Mouse (Mus musculus) lung, postnatal 25 days (tissue): Measurements from ENCODE around the gene Rrp1.
"Not testable (repeated sequence)": the region's sequence is repeated elsewhere in the genome, so short reads cannot be mapped to it uniquely, and the experiment has no call there.

Experiments used
- DNase-seq: peaks from one replicate; pipeline ENCODE4 v3.0.0; 2022; ENCODE audit warnings: low spot score

Gene Rrp1

DNA sequence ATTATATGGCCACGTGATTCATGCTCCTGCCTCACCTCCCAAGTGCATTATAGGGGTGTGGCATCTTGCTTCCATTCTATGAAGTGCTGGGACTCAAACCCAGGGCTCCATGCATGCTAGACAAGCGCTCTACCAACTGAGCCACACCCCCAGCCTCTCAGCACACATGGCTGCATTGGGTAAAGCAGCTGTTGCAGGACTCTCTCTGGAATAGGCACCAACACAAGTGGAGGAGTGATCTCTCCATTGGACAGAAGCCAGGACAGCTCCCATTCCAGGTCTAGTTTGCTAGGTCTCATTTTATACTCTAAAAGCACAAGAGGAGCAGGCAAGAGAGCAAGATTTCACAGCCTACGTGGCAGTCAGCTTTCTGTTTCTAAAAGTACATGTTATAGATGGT is 29.3 kb downstream of the Rrp1 start:
- DNase-seq = no peak

GRCm38 (mm10) chr10:78378516-78378915 is 34.3 kb downstream of the Rrp1 start:
- no peak for DNase-seq

DNA sequence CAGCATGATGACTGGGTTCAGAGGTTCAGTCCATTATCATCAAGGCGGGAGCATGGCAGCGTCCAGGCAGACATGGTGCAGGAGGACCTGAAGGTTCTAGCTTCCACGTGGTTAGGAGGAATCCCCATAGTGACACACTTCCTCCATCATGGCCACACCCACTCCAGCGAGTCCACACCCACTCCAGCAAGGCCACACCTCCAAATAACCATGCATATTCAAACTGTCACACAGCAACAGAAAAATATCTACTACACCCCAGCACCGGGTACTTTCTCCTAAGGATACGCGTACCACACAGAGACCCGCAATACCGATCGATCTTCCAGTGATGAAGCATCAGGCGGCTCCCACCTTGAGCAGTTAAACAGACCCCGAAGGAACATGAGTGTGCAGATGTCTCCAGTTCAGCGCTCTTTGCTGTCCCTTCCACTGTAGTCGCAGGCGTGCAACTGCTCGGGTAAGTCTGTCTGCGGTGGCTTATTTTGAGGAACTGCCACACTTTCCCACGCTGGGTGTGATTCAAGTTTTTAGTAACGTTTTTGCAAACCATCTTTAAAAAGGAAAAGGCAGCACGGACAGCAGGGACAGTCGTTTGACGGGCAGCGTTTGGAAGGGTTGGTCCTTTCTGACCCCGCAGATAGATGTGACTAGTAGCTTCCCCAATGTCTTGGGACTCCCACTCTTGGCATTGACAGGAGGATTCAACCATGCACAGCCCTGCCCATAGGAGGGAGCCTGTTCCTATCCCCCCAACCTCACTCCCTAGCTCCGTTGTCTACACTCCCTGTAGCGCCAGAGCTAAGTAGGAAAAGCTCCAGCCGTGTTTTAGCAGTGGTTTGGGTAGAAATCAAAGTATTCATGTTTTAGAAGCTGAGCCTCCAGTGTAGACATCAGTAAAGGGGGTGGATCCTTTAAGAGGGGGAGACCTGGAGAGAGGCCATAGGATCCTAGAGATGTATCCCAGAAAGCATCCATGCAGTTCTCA is 39.9 kb downstream of the Rrp1 start:
- DNase-seq = no peak

DNA sequence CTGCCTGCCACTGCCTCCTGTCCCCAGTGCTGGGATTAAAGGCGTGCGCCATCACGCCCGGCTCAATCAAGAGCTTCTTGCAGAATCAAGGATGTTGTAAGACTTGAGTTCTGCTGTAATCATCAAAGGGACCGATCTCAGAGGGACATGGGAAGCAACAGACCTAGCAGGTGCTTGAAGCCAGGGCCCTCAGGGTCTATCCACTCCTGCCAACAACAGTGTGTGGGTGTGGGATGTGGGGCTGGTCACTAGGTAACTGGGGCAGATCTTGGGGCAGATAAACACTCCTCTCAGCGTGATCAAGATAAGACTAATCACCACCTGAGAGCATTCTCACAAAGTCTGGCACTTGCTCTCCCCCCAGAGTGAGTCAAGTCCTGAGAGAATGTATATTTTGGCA is 41.1 kb downstream of the Rrp1 start:
- peak; percentile 28 for DNase-seq

DNA sequence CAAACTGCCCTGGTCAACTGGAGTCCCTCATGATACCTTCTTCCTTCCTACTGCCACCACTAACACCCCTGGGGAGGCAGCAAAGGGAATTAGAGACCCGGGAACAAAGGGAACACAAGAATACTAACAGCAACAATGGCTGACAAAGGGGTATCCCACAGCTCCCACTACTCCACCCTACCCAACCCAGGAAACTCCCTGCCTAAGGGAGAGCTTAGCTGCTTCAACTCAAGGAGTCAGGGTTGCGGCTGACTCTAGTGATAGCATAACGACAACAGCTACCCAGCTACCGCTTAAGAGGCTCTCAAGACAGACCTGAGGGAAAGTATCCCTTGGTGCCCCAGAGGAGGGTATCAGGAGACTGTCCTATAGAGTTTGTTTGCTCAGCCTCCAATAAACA is 45.3 kb downstream of the Rrp1 start:
- no peak for DNase-seq

- DNase-seq = no peak
These were observed 46.0 kb downstream of the Rrp1 start for GRCm38 (mm10) chr10:78366851-78367312.

- DNase-seq = no peak
These were observed 46.5 kb downstream of the Rrp1 start for GRCm38 (mm10) chr10:78366195-78366834.

GRCm38 (mm10) chr10:78365555-78365954 is 47.3 kb downstream of the Rrp1 start:
- DNase-seq = no peak

GRCm38 (mm10) chr10:78364106-78364505 is 48.7 kb downstream of the Rrp1 start:
- peak; percentile 28 for DNase-seq

DNA sequence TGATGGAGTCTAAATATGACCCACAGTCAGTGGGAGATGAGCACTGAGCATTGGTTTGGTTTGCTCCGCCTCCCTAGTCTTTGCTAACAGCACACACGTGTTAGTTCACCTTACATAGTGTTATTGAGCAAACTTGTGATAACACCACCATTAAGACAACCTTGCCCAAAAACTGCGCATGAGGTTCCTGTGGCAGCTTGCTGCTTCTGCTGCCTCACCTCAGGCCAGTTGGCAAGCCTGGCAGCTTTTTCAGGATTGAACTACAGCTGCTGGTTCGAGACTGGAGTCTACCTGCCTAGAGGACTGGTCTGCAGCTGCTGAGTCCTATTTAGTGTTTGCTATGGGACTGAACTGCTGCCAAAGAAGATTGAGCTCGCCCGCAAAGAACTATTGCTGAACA is 49.5 kb downstream of the Rrp1 start:
- DNase-seq = no peak

- no peak for DNase-seq
These were observed 50.9 kb downstream of the Rrp1 start for GRCm38 (mm10) chr10:78361951-78362350.

GRCm38 (mm10) chr10:78360290-78360711 is 52.5 kb downstream of the Rrp1 start:
- no peak for DNase-seq

DNA sequence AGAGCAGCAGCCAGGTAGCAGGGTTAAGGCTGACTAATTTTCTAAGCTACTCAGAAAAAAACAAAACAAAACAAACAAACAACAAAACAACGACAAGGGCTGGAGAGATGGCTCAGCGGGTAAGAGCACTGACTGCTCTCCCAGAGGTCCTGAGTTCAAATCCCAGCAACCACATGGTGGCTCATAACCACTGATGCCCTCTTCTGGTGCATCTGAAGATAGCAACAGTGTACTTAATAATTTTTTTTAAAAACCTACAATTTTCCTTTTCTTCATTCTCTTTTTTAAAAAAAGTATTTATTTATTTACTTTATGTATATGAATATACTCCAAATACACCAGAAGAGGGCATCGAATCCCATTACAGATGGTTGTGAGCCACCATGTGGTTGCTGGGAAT is 53.8 kb downstream of the Rrp1 start:
- DNase-seq = not testable (repeated sequence)

DNA sequence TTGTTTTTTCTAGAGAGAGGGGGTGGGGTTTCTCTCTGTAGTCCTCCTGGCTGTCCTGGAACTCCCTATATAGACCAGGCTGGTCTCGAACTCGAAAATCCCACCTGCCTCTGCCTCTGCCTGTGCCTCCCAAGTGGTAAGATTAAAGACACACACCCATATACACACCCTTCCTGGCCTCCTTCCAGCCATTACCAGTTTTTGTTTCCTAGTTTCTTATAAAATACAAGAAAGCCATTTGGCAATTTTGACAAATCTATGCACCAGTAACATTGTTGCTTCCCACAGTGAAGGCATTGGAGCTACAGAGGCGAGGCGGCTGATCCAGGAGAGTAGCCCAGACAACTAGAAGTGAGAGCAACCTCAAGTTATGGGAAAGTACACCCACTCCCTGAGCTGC is 54.6 kb downstream of the Rrp1 start:
- DNase-seq = no peak

DNA sequence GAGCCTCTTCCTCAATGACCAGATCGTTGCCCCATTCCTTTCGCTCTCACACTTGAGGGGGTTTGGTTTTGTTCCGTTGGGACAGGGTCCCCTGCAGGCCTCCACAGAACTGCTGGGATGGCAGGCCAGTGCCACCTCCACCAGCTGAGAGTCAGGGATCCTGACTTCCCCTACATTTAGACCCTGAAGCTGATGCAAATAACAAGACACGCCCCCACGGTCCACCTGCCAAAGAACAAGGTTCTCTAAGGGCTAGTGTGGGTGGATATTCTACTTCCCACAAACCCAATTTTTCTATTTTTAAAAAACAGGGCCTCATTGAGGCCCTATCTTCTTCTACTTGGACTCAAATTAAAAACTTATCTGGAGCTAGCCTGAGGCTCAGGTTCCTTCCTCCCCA is 55.1 kb downstream of the Rrp1 start:
- DNase-seq = no peak

DNA sequence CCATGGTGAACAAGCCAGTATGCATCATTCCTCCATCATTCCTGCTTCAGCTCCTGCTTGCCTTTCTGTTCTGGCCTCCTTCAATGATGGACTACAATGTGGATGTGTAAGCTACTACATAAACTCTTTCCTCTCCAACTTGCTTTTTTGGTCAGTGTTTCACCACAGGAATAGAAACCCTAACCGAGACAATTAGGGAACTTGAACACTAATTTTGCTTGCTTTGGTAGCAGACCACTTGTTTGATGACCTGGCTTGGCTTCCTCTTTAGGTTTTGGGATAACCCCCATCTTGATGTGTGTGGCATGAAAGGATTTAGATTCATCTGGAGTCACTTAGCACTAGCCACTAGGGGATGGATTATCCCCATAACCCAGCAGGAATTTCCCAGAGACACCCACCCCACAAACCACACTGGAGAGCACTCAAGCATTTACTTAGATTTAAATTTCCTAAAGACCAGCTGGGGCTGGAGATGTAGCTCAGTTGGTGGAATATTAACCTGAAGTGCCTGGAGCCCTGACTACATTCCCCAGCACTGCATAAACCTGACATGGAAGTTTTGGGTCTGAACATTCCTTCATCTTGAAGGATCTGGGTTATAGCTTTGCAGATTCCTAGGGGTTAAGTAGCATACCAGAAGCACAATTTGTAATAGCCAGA is 56.8 kb downstream of the Rrp1 start:
- no peak for DNase-seq

- no peak for DNase-seq
These were observed 59.6 kb downstream of the Rrp1 start for GRCm38 (mm10) chr10:78353196-78353595.

DNA sequence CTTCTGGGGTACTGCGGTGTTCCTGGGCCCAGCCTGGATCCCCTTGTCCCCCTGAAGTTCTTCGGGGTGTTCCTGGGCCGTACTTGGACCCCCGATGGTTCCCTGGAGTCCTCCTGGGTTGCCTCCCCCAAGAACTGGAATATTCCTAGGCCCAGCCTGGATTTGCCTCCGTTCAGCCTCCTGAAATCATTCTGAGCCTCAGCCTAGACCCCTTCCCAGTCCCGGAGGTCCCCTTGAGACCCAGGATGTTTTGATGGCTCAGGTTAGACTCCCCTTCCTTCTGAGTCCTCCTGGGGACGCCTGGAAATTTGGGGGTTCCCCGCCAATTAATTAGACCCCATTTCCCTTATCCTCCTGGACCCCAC is 60.2 kb downstream of the Rrp1 start:
- DNase-seq = no peak

DNA sequence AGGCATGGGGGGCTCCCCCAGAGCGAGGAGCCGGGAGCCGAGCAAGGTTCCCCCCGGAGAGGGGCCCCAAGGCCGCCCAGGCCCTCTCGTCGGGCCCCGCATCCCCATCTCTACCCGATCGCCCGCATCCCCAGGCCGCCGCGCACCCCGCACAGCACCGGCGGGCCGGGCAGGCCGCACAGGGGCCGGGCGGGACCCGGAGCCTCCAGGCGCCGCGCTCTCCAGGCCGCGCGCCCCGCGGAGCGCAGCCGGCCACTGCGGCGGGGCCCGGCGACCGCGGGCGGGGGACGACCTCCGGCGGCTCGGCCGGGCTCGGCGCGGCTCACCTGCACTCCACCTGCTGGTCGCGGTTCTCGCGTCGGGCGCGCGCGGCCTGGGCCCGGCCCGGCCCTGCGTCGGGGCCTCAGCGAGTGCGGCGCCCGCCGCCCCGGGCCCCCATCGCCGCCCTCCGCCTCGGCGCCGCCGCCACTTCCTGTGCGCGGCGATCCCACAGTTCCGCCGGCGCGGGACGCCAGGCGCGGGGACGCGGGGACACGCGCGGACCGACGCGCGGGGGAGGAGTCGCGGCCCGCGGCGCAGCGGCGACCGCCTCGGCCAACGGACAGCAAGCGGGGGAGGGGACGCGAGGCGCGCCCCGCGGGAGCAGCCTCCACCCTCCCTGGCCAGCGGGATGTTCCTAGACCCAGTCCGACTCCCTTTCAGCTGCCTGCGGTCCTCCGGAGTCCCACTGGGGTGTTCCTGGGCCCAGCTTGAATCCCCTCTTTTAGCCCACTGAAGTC is 60.8 kb downstream of the Rrp1 start, which contains the start of gene Agpat3:
TSS of gene Agpat3 (minus strand) at position 603 of the 779 bp plus-strand sequence.
- peak; percentile 44 for DNase-seq

GRCm38 (mm10) chr10:78351564-78351886 is 61.3 kb downstream of the Rrp1 start:
- DNase-seq = no peak

DNA sequence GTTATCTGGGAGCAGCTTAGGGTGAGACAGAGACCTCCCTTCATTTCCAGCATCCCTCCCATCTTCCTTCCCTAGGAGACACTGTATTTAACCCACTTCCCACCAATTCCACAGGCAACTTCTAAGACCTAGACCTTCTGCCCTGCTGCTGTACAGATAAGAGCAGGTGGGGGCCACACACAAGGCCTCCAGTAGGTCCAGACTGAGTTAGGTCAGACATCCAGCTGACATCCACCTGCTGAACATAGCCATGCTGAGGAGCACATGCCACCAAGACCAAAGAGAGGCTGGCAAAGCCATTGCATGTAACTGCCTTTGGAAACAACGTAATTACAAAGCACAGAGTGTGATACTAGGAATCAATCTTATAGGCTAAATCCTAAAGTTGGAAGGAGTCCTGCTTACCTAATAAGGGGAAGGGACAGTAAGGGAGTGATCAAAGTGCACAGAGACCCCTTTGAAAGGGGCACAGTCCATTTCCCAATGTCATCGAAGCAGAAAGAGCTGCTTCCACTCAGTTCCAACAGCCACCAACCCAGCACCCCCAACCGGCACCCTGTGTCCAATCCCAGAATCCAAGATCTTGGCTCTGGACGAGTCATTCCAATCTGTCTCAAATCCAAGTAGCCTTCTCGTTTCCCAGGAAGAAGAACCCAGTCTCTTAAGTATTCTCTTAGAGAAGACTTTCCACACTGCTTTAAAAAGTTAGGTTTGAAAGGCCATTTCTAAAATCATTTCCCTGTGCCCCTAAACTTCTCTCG is 61.9 kb downstream of the Rrp1 start:
- DNase-seq = no peak
